Mouse (Mus musculus) kidney, adult 9 months (tissue): ENCODE results near the gene Tuba8.

Experiments
- DNase-seq: peaks from one replicate; pipeline ENCODE4 v3.0.0; 2022

Tuba8 gene

GRCm38 (mm10) chr6:121197807-121198365 lies 12.6 kb upstream of the Tuba8 start:
- DNase-seq, result peak; percentile 47

GRCm38 (mm10) chr6:121200458-121200857 lies 10.0 kb upstream of the Tuba8 start:
- DNase-seq, result no peak

GRCm38 (mm10) chr6:121202026-121202425 lies 8.5 kb upstream of the Tuba8 start:
- DNase-seq, result no peak

GRCm38 (mm10) chr6:121206481-121206880 lies 4.0 kb upstream of the Tuba8 start:
- DNase-seq, result no peak

- DNase-seq, result no peak
Measured at GRCm38 (mm10) chr6:121209584-121209983, 912 bp upstream of the Tuba8 start.

- no peak for DNase-seq
Measured at GRCm38 (mm10) chr6:121210926-121211289, 412 bp downstream of the Tuba8 start.

GRCm38 (mm10) chr6:121211743-121212142 lies 1.2 kb downstream of the Tuba8 start:
- DNase-seq, result no peak

GRCm38 (mm10) chr6:121212988-121213387 lies 2.5 kb downstream of the Tuba8 start:
- DNase-seq, result no peak

- DNase-seq, result no peak
Measured at GRCm38 (mm10) chr6:121214221-121214620, 3.7 kb downstream of the Tuba8 start.

GRCm38 (mm10) chr6:121214667-121215330 lies 4.3 kb downstream of the Tuba8 start:
- DNase-seq, result no peak

GRCm38 (mm10) chr6:121215336-121215735 lies 4.8 kb downstream of the Tuba8 start:
- DNase-seq, result no peak

- DNase-seq, result no peak
Measured at GRCm38 (mm10) chr6:121215896-121216295, 5.4 kb downstream of the Tuba8 start.

- no peak for DNase-seq
Measured at GRCm38 (mm10) chr6:121216589-121217255, 6.2 kb downstream of the Tuba8 start.

- no peak for DNase-seq
Measured at GRCm38 (mm10) chr6:121218002-121218401, 7.5 kb downstream of the Tuba8 start.

- DNase-seq, result no peak
Measured at GRCm38 (mm10) chr6:121219406-121219805, 8.9 kb downstream of the Tuba8 start.

- DNase-seq, result no peak
Measured at GRCm38 (mm10) chr6:121220181-121220580, 9.7 kb downstream of the Tuba8 start.

GRCm38 (mm10) chr6:121221876-121222597 lies 11.5 kb downstream of the Tuba8 start:
- DNase-seq, result no peak

GRCm38 (mm10) chr6:121223001-121223400 lies 12.5 kb downstream of the Tuba8 start:
- no peak for DNase-seq

- DNase-seq, result no peak
Measured at GRCm38 (mm10) chr6:121224067-121224466, 13.6 kb downstream of the Tuba8 start.

- peak; percentile 59 for DNase-seq
Measured at GRCm38 (mm10) chr6:121224993-121225392, 14.5 kb downstream of the Tuba8 start.

- no peak for DNase-seq
Measured at GRCm38 (mm10) chr6:121226043-121226442, 15.5 kb downstream of the Tuba8 start.

GRCm38 (mm10) chr6:121226744-121227143 lies 16.2 kb downstream of the Tuba8 start:
- DNase-seq, result no peak

GRCm38 (mm10) chr6:121228421-121228820 lies 17.9 kb downstream of the Tuba8 start:
- no peak for DNase-seq

- DNase-seq, result no peak
Measured at GRCm38 (mm10) chr6:121232652-121233051, 22.2 kb downstream of the Tuba8 start.
